8 mouse cellular contexts compared by ENCODE assay signal in genomic region chr5:33722266-33723018, GRCm38 (mm10). TPM values are rescaled to one million over a fixed set of nuclear protein-coding genes. Genes with fewer than 3 reads are reported as not detected.
DNase-seq lines count a peak whose midpoint lies in the region; ATAC-seq and TF ChIP-seq lines count a peak whose summit lies in the region.

No protein-coding gene starts in this region.

- H3K27me3 ChIP-seq in liver, adult 2 months (ENCODE audit: control insufficient read depth, insufficient read depth, low read length), result no peaks in the 10 kb centered on the region
- H3K27me3 ChIP-seq in embryonic facial prominence, embryonic 13.5 days, result peaks cover 42% of the 10 kb centered on the region
- 0 out of 2 replicates have a peak, but pooled peaks cover 5% of the 10 kb centered on the region for H3K27me3 ChIP-seq in intestine, embryonic 16.5 days (replicated peaks; ENCODE audit: control insufficient read depth, insufficient read depth, low read length)
- 0 out of 2 replicates have a peak, but pooled peaks cover 9% of the 10 kb centered on the region for H3K27me3 ChIP-seq in neural tube, embryonic 12.5 days (replicated peaks)

- H3K4me1 ChIP-seq in liver, adult 2 months (ENCODE audit: control insufficient read depth, insufficient read depth, low read length), result peaks cover 31% of the 10 kb centered on the region
- peaks cover 38% of the 10 kb centered on the region for H3K4me1 ChIP-seq in embryonic facial prominence, embryonic 13.5 days
- H3K4me1 ChIP-seq in intestine, embryonic 16.5 days (ENCODE audit: control insufficient read depth, insufficient read depth, low read length), result peaks cover 37% of the 10 kb centered on the region
- peaks cover 55% of the 10 kb centered on the region for H3K4me1 ChIP-seq in neural tube, embryonic 12.5 days

- no peaks in the 10 kb centered on the region for H3K9me3 ChIP-seq in embryonic facial prominence, embryonic 13.5 days
- no peaks in the 10 kb centered on the region for H3K9me3 ChIP-seq in intestine, embryonic 16.5 days (ENCODE audit: control insufficient read depth, low read length)
- no peaks in the 10 kb centered on the region for H3K9me3 ChIP-seq in neural tube, embryonic 12.5 days

- H3K36me3 ChIP-seq in liver, adult 2 months (ENCODE audit: control insufficient read depth, insufficient read depth, low read length), result no peaks in the 10 kb centered on the region
- peaks cover 9% of the 10 kb centered on the region for H3K36me3 ChIP-seq in embryonic facial prominence, embryonic 13.5 days
- no peaks in the 10 kb centered on the region for H3K36me3 ChIP-seq in intestine, embryonic 16.5 days (ENCODE audit: control insufficient read depth, insufficient read depth, low read length)
- peaks cover under 1% of the 10 kb centered on the region; the same call in 1 of the 2 replicates for H3K36me3 ChIP-seq in neural tube, embryonic 12.5 days

- peak overlapping the region; percentile 97 for H3K4me3 ChIP-seq in liver, adult 2 months (ENCODE audit: insufficient read depth, low read depth, low read length)
- peak overlapping the region; percentile 81 for H3K4me3 ChIP-seq in embryonic facial prominence, embryonic 13.5 days
- peak overlapping the region; percentile 61 for H3K4me3 ChIP-seq in intestine, embryonic 16.5 days (ENCODE audit: low read length)
- H3K4me3 ChIP-seq in neural tube, embryonic 12.5 days, result peak overlapping the region; percentile 78

- H3K4me2 ChIP-seq in embryonic facial prominence, embryonic 13.5 days, result peak overlapping the region; percentile 98
- H3K4me2 ChIP-seq in intestine, embryonic 16.5 days (ENCODE audit: low read depth, low read length), result peak overlapping the region; percentile 99
- peak overlapping the region; percentile 96 for H3K4me2 ChIP-seq in neural tube, embryonic 12.5 days (replicated peaks)

- H3K9ac ChIP-seq in liver, adult 2 months (ENCODE audit: low read depth, low read length), result peak overlapping the region; percentile 89
- peak overlapping the region; percentile 85 for H3K9ac ChIP-seq in embryonic facial prominence, embryonic 13.5 days
- H3K9ac ChIP-seq in intestine, embryonic 16.5 days (ENCODE audit: low read depth, low read length), result peak overlapping the region; percentile 85
- peak overlapping the region; percentile 81 for H3K9ac ChIP-seq in neural tube, embryonic 12.5 days

- no peak for TF ChIP-seq CTCF in liver, adult 2 months (IDR thresholded peaks at IDR 0.05; ENCODE audit: low read depth, low read length)

- H3K79me2 ChIP-seq in liver, adult 2 months (ENCODE audit: control insufficient read depth, insufficient read depth, low read length), result peaks cover 31% of the 10 kb centered on the region; the same call in 1 of the 2 replicates

- DNase-seq in liver, adult 2 months (ENCODE audit: extremely low read depth, low read depth, low spot score), result peak; percentile 40
- no peak for DNase-seq in liver
- no peak for DNase-seq in cerebellum, postnatal 25 days
- DNase-seq in adrenal gland, adult 8-10 months, result no peak

- TF ChIP-seq POLR2A in liver, adult 2 months (IDR thresholded peaks at IDR 0.05; ENCODE audit: extremely low read depth, insufficient read depth, low read length), result no peak

- ATAC-seq in embryonic facial prominence, embryonic 13.5 days (ENCODE audit: insufficient number of reproducible peaks, insufficient read depth, low FRiP score, low TSS enrichment, low read depth), result 0 out of 2 replicates have a peak, but pooled peaks have one; percentile 2
- ATAC-seq in intestine, embryonic 16.5 days, result no peak
- peak; percentile 27 for ATAC-seq in neural tube, embryonic 12.5 days (ENCODE audit: low FRiP score, low read depth)
- ATAC-seq in erythroid progenitor cell, adult 5-6 weeks (replicated peaks; ENCODE audit: low FRiP score, poor library complexity, severe bottlenecking), result no peak

- under 1% methylated on average over 53 of the region's 53 CpGs for WGBS in liver, adult 2 months
- under 1% methylated on average over 53 of the region's 53 CpGs for WGBS in embryonic facial prominence, embryonic 13.5 days
- WGBS in intestine, embryonic 16.5 days, result under 1% methylated on average over 53 of the region's 53 CpGs
- WGBS in neural tube, embryonic 12.5 days, result under 1% methylated on average over 51 of the region's 53 CpGs

- peak overlapping the region; percentile 94 for H3K27ac ChIP-seq in liver, adult 2 months (replicated peaks; ENCODE audit: insufficient read depth, low read depth, low read length)
- H3K27ac ChIP-seq in embryonic facial prominence, embryonic 13.5 days, result peak overlapping the region; percentile 78
- peak overlapping the region; percentile 89 for H3K27ac ChIP-seq in intestine, embryonic 16.5 days (ENCODE audit: low read length)
- H3K27ac ChIP-seq in neural tube, embryonic 12.5 days, result peak overlapping the region; percentile 57; the same call in 1 of the 2 replicates

RNA-seq across cellular contexts. Expression of gene Fgfr3, which starts 1.0 kb away (rescaled TPM):
- 18.8 and 18.9 TPM in 2 replicates for total RNA-seq in liver, adult 2 months (2014; rRNA removed)
- 47.7 and 57.0 TPM in 2 replicates for polyA plus RNA-seq in liver, adult 2 months (2012; rRNA removed)
- polyA plus RNA-seq in embryonic facial prominence, embryonic 13.5 days (2015; fragmentation: Nextera tagmentation; extraction: Ambion mirVana), result 24.6 and 32.5 TPM in 2 replicates
- polyA plus RNA-seq in intestine, embryonic 16.5 days (2015; fragmentation: Nextera tagmentation; extraction: Ambion mirVana), result 9.0 and 9.8 TPM in 2 replicates
- polyA plus RNA-seq in neural tube, embryonic 12.5 days (2016; fragmentation: Nextera tagmentation; extraction: Ambion mirVana), result 58.5 and 62.5 TPM in 2 replicates
- total RNA-seq in erythroid progenitor cell, adult 5-6 weeks (2015; ENCODE audit: low replicate concordance), result not detected in 2 replicates
- total RNA-seq in erythroid progenitor cell, adult 5-6 weeks (2017; ENCODE audit: low replicate concordance), result not detected in 2 replicates
- total RNA-seq in adrenal gland, adult 8-10 months (2022), result 1 to 10 TPM; 2.4 to 4.1 (median 3.1) TPM

Comparison
In these comparisons a context has a peak if more than half of its experiments do, and no peak if none do; other contexts are left out.
1. ATAC-seq: peak in embryonic facial prominence, embryonic 13.5 days (single experiment) and neural tube, embryonic 12.5 days (single experiment); none in intestine, embryonic 16.5 days (single experiment) and erythroid progenitor cell, adult 5-6 weeks (single experiment).
2. Peak in every context shown above with its lines, with median percentiles within 50 percentile points of each other: H3K27ac ChIP-seq, H3K4me3 ChIP-seq, H3K9ac ChIP-seq and H3K4me2 ChIP-seq.